Mouse (Mus musculus) ovary, postnatal 36 days (tissue): Measurements from ENCODE around the gene Zfp882.
"Not testable (repeated sequence)": the region's sequence is repeated elsewhere in the genome, so short reads cannot be mapped to it uniquely, and the experiment has no call there.

Experiments used
- DNase-seq: peaks from one replicate; pipeline ENCODE4 v3.0.0; 2022; ENCODE audit warnings: low spot score, mixed read lengths

The Zfp882 gene

GRCm38 (mm10) chr8:71952489-71952888 is 44.1 kb downstream of the Zfp882 start:
- DNase-seq: no peak

DNA sequence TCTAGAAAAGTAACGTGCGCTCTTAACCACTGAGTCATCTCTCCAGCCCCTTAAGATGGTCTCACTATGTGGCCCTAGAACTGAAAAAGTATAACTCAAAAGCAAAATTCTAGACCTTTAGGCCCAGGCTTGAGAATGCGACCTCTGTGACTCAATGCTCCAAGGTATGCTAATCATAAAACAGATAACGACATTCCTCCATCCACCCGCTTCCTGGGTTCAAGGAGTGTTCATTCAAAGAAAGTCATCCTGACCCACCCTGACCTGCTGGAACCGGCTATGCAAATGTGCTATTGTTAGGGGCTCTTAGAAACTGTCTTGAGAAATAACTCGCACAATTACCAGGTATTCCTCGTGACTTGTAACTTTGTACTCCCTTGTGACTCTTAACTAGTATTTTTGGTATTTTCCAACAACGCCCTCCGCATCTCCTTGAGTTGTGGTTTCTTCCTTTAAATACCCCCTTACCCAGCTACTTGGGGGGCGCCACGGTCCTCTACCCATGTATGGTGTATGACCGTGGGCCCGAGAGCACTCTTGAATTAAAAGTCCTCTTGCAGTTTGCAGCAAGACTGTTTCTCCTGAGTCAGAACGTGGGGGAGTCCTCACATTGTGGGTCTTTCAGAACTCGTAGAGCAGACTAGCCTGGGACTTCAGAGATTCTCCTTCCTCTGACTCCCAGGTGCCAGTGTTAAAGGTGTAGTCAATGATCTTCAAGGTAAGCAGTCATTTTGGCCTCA is 44.7 kb downstream of the Zfp882 start:
- not testable (repeated sequence) for DNase-seq

- DNase-seq: no peak
Observed at GRCm38 (mm10) chr8:71954666-71955065, 46.3 kb downstream of the Zfp882 start.

DNA sequence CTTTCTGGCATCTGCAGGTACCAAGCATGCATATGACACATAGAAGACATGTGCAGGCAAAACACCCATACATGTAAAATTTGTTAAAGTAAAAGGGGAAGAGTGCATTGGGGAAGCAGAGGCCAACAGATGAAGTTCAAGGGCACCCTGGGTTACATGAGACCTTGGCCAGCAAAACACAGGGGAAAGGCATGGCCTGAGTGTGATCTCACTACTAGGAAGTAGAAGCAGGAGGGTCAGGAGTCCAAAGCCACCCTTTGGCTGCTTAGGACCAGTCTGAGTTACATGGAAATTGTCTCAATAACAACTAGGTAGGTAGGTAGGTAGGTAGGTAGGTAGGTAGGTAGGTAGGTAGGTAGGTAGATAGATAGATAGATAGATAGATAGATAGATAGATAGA is 52.1 kb downstream of the Zfp882 start:
- DNase-seq: no peak

DNA sequence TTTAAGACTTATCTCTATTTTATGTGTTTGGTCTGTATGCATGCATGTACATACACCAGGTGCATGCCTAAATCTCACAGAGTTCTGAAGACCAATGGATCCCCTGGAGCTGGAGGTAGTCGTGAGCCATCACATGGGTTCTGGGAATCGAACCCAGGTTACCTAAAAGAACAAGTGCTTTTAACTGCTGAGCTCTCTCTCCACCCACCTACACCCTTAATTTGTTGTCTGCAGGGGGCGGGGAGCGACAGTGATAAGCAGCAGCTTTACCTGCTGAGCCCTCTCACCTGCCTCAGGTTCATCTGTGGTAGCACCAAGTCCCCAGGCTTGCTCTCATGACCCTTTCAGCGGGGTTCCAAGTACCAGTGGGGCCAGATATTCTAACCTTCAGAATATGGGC is 53.4 kb downstream of the Zfp882 start:
- DNase-seq: no peak

DNA sequence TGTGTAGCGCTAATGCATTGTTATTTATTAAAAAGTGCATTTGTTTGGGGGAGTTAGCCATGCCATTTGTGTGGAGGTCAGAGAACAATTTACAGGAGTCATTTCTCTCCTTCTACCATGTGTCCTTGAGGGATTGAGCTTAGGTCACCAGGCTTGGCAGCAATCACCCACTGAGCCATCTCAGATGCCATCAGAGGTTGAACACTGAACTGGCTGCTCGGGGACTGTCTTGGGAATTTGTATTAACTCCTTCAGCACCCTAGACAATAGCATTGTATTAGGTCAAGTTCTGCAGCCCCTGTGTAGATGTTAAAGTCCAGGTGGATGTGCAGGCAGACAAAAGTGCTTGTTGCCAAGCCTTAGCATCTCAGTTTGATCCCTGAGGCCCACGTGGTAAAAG is 55.6 kb downstream of the Zfp882 start:
- no peak for DNase-seq

GRCm38 (mm10) chr8:71965166-71965565 is 56.8 kb downstream of the Zfp882 start:
- DNase-seq: no peak
